Mouse (Mus musculus): ENCODE measurements around the gene Gm5678. TPM values are rescaled to one million over a fixed set of nuclear protein-coding genes. Genes with fewer than 3 reads are reported as not detected.

The Gm5678 gene
- polyA plus RNA-seq (2015; fragmentation: Illumina TruSeq; extraction: RNeasy Lipid Tissue Mini Kit (QIAGEN cat#74804); ENCODE audit: insufficient read depth, low replicate concordance) = not detected

GRCm38 (mm10) chr16:93627761-93628400, at the start of gene Gm5678:
Gene Gm5678, plus strand, starts transcription at chr16:93628097.

GRCm38 (mm10) chr16:93603439-93604212, 24.3 kb upstream of the Gm5678 start, which contains the start of gene Setd4:
Gene Setd4, minus strand, starts transcription at chr16:93604063.

GRCm38 (mm10) chr16:93605553-93605952, 22.3 kb upstream of the Gm5678 start, which contains the start of gene Cbr1:
Gene Cbr1, plus strand, starts transcription at chr16:93605853.

Other genes with a start within 250 kb of the Gm5678 start
- 13.2 TPM for gene Setd4, start 24.0 kb upstream of the Gm5678 start, polyA plus RNA-seq (2015; fragmentation: Illumina TruSeq; extraction: RNeasy Lipid Tissue Mini Kit (QIAGEN cat#74804); ENCODE audit: insufficient read depth, low replicate concordance)
- gene Cbr1, start 22.2 kb upstream of the Gm5678 start, polyA plus RNA-seq (2015; fragmentation: Illumina TruSeq; extraction: RNeasy Lipid Tissue Mini Kit (QIAGEN cat#74804); ENCODE audit: insufficient read depth, low replicate concordance) = 20.3 TPM
- gene Cbr3, start 55.1 kb downstream of the Gm5678 start, polyA plus RNA-seq (2015; fragmentation: Illumina TruSeq; extraction: RNeasy Lipid Tissue Mini Kit (QIAGEN cat#74804); ENCODE audit: insufficient read depth, low replicate concordance) = 4.3 TPM
- gene Dop1b, start 83.8 kb downstream of the Gm5678 start, polyA plus RNA-seq (2015; fragmentation: Illumina TruSeq; extraction: RNeasy Lipid Tissue Mini Kit (QIAGEN cat#74804); ENCODE audit: insufficient read depth, low replicate concordance) = 31.6 TPM
- 121 TPM for gene Morc3, start 204.0 kb downstream of the Gm5678 start, polyA plus RNA-seq (2015; fragmentation: Illumina TruSeq; extraction: RNeasy Lipid Tissue Mini Kit (QIAGEN cat#74804); ENCODE audit: insufficient read depth, low replicate concordance)

All from spleen, adult 10 weeks (tissue).